Mouse (Mus musculus) neural tube, embryonic 12.5 days (tissue): ENCODE data around the gene Steap4. TPM values are rescaled to one million over a fixed set of nuclear protein-coding genes. Genes with fewer than 3 reads are reported as not detected.

Experiments
- ATAC-seq: fragments of 200-750 bp; cut with Nextera tagmentation; 2 replicates; pipeline ENCODE4 v1.8.0; 2017; ENCODE audit warnings: low read depth, mild to moderate bottlenecking, moderate TSS enrichment, moderate library complexity; ENCODE audit not compliant: low FRiP score
- H3K27ac ChIP-seq: fragments of 300-500 bp; sonication (generic); 2 replicates; pipeline ENCODE4 v1.5.1; 2016
- H3K27me3 ChIP-seq: fragments of 300-500 bp; sonication (generic); replicated peaks from 2 replicates; pipeline ENCODE4 v1.6.1; 2016; ENCODE audit warnings: mild to moderate bottlenecking
- H3K36me3 ChIP-seq: fragments of 300-500 bp; sonication (generic); 2 replicates; pipeline ENCODE4 v1.6.1; 2016; ENCODE audit warnings: mild to moderate bottlenecking
- H3K4me1 ChIP-seq: fragments of 300-500 bp; sonication (generic); 2 replicates; pipeline ENCODE4 v1.6.1; 2016
- H3K4me2 ChIP-seq: fragments of 300-500 bp; sonication (generic); replicated peaks from 2 replicates; pipeline ENCODE4 v1.6.1; 2016; ENCODE audit warnings: mild to moderate bottlenecking
- H3K4me3 ChIP-seq: fragments of 300-500 bp; sonication (generic); 2 replicates; pipeline ENCODE4 v1.5.1; 2016
- H3K9ac ChIP-seq: fragments of 300-500 bp; sonication (generic); 2 replicates; pipeline ENCODE4 v1.6.1; 2016; ENCODE audit warnings: mild to moderate bottlenecking
- H3K9me3 ChIP-seq: fragments of 300-500 bp; sonication (generic); 2 replicates; pipeline ENCODE4 v1.6.1; 2016; ENCODE audit warnings: mild to moderate bottlenecking
- WGBS: fragments of 180-500 bp; shearing (Covaris S2); methylation state at CpG from one replicate; pipeline ENCODE4 v1.1.7; 2016; 5-methylcytosine and 5-hydroxymethylcytosine counted together
- polyA plus RNA-seq: library from polyadenylated mRNA; unstranded; fragments of >200 nt; fragmentation: Nextera tagmentation; extraction: Ambion mirVana; gene quantifications from 2 replicates; pipeline ENCODE4 v1.2.1, GENCODE M21; 2016

The Steap4 gene
- polyA plus RNA-seq, 1 experiment from 2014 or later, result 0.38 TPM

GRCm38 (mm10) chr5:7995288-7995897 is 35.1 kb downstream of the Steap4 start:
- Histone ChIP-seq H3K4me3 (no peak overlapping the region), H3K27ac (no peak overlapping the region), H3K4me2 (no peak overlapping the region), H3K9ac (no peak overlapping the region), H3K27me3 (no peaks in the 10 kb centered on the region), H3K9me3 (no peaks in the 10 kb centered on the region), H3K4me1 (no peaks in the 10 kb centered on the region), H3K36me3 (no peaks in the 10 kb centered on the region)
- 92% methylated on average over 1 of the region's 1 CpGs for WGBS
- ATAC-seq, result no peak

- H3K4me2 ChIP-seq, result no peak overlapping the region
- no peak overlapping the region for H3K27ac ChIP-seq
- H3K9me3 ChIP-seq, result no peaks in the 10 kb centered on the region
- 61% methylated on average over 8 of the region's 8 CpGs for WGBS
- no peaks in the 10 kb centered on the region for H3K27me3 ChIP-seq
- no peaks in the 10 kb centered on the region for H3K4me1 ChIP-seq
- H3K36me3 ChIP-seq, result no peaks in the 10 kb centered on the region
- H3K4me3 ChIP-seq, result no peak overlapping the region
- H3K9ac ChIP-seq, result no peak overlapping the region
- ATAC-seq, result peak; percentile 48; the same call in 1 of the 2 replicates
Observed at GRCm38 (mm10) chr5:7996401-7997044, 36.3 kb downstream of the Steap4 start.

- WGBS, result 95% methylated on average over 2 of the region's 2 CpGs
- no peaks in the 10 kb centered on the region for H3K9me3 ChIP-seq
- no peaks in the 10 kb centered on the region for H3K36me3 ChIP-seq
- no peak overlapping the region for H3K4me2 ChIP-seq
- H3K27ac ChIP-seq, result no peak overlapping the region
- no peak overlapping the region for H3K9ac ChIP-seq
- H3K4me3 ChIP-seq, result no peak overlapping the region
- ATAC-seq, result no peak
- H3K4me1 ChIP-seq, result no peaks in the 10 kb centered on the region
- H3K27me3 ChIP-seq, result no peaks in the 10 kb centered on the region
Observed at GRCm38 (mm10) chr5:7997086-7997485, 36.8 kb downstream of the Steap4 start.

- H3K9ac ChIP-seq, result no peak overlapping the region
Observed at GRCm38 (mm10) chr5:8000466-8000865, 40.2 kb downstream of the Steap4 start.

GRCm38 (mm10) chr5:8002827-8003226 is 42.6 kb downstream of the Steap4 start:
- no peaks in the 10 kb centered on the region for H3K36me3 ChIP-seq
- H3K9ac ChIP-seq, result no peak overlapping the region
- H3K27me3 ChIP-seq, result no peaks in the 10 kb centered on the region
- H3K4me1 ChIP-seq, result no peaks in the 10 kb centered on the region
- no peaks in the 10 kb centered on the region for H3K9me3 ChIP-seq
- no peak overlapping the region for H3K4me2 ChIP-seq
- H3K27ac ChIP-seq, result no peak overlapping the region
- H3K4me3 ChIP-seq, result no peak overlapping the region
- ATAC-seq, result no peak

More at GRCm38 (mm10) chr5:8000466-8000865, 40.2 kb downstream of the Steap4 start:
- no peak overlapping the region for H3K27ac ChIP-seq
- 88% methylated on average over 10 of the region's 10 CpGs for WGBS
- no peaks in the 10 kb centered on the region for H3K36me3 ChIP-seq
- H3K4me2 ChIP-seq, result no peak overlapping the region
- no peak overlapping the region for H3K4me3 ChIP-seq
- no peaks in the 10 kb centered on the region for H3K9me3 ChIP-seq
- no peak for ATAC-seq
- no peaks in the 10 kb centered on the region for H3K27me3 ChIP-seq
- no peaks in the 10 kb centered on the region for H3K4me1 ChIP-seq

- WGBS, result 82% methylated on average over 3 of the region's 3 CpGs
- no peak for ATAC-seq
- H3K36me3 ChIP-seq, result no peaks in the 10 kb centered on the region
Observed at GRCm38 (mm10) chr5:8013276-8013675, 53.0 kb downstream of the Steap4 start.

More at GRCm38 (mm10) chr5:8013276-8013675, 53.0 kb downstream of the Steap4 start:
- Histone ChIP-seq H3K27me3 (no peaks in the 10 kb centered on the region), H3K4me2 (no peak overlapping the region), H3K27ac (no peak overlapping the region), H3K9me3 (peaks cover 9% of the 10 kb centered on the region; the same call in 1 of the 2 replicates), H3K4me3 (no peak overlapping the region), H3K9ac (no peak overlapping the region), H3K4me1 (no peaks in the 10 kb centered on the region)

Other genes with a start within 250 kb of the Steap4 start
- 164 and 171 TPM in 2 replicates for gene Sri, start 85.6 kb downstream of the Steap4 start, polyA plus RNA-seq